Mouse (Mus musculus) gastrocnemius, postnatal 10 days (tissue): ENCODE data around the gene Usp43. TPM values are rescaled to one million over a fixed set of nuclear protein-coding genes. Genes with fewer than 3 reads are reported as not detected.

Source experiments
- DNase-seq: peaks from one replicate; pipeline ENCODE4 v3.0.0; 2021; ENCODE audit warnings: mixed read lengths
- long read RNA-seq, 2 experiments: library from polyadenylated mRNA; stranded (forward); transcript quantifications; one replicate each; pipeline ENCODE4 v2.0.0; 2021
- total RNA-seq, 2 experiments: library from RNA; stranded (reverse); gene quantifications; 2 replicates each; pipeline ENCODE4 v1.2.3; 2021

Gene Usp43
- total RNA-seq = 1 to 10 TPM; 1.1 to 1.7 TPM
- long read RNA-seq, experiment 1, full-length matches to known transcripts = 5 of 6 reads
- long read RNA-seq, experiment 1, partial matches to known transcripts = 1 of 6 reads
- long read RNA-seq, experiment 1, other reads (novel, unspliced or antisense) = 0 of 6 reads
- long read RNA-seq, experiment 2, full-length matches to known transcripts = 3 of 3 reads
- long read RNA-seq, experiment 2, partial matches to known transcripts = 0 of 3 reads
- long read RNA-seq, experiment 2, other reads (novel, unspliced or antisense) = 0 of 3 reads

DNA sequence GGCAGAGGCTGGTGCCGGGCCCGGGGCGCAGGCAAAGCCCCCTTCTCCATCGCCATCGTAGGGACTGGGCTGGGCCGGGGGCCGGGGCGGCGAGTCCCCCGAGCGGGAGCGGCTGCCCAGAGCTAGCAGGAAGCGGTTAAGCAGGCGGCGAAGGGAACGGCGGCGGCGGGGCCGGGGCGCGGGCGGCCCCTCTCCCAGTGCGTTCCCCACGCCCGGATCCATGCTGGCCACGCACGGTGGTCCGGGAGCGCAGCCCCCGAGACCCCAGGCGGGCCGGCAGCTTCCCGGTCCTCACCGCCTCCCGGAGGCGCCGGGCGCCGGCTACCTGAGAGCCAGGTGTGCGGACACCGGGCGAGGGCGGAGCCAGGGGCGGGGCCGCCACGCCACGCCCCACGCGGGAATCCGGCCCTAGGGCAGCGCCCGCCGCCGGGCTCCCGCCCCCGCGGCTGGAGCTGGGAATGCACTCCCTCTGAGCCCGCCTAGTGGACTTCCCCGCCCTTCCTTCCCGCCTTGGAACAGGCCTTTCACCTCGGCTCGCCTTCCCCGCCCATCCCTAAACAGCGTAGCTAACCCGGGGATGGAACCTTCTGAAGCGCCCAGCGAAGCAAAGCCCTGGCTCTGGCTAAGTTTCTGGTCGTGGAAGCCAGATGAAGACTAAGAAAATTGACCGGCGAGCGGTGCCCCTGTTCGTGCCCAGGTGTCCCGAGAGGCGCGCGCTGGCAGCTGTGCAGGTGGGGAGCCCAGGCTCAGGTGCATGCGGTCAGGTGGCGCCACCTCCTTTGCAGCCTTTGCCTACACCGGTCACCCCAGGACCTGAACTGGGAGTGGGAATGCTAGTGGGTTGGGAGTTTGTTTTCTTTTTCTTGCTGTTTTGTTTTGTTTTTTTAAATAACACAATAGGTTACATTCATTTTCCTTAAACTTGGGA is at the start of gene Usp43:
TSS of gene Usp43 (minus strand) at position 327 of the 928 bp plus-strand sequence.
- DNase-seq = peak; percentile 47

DNA sequence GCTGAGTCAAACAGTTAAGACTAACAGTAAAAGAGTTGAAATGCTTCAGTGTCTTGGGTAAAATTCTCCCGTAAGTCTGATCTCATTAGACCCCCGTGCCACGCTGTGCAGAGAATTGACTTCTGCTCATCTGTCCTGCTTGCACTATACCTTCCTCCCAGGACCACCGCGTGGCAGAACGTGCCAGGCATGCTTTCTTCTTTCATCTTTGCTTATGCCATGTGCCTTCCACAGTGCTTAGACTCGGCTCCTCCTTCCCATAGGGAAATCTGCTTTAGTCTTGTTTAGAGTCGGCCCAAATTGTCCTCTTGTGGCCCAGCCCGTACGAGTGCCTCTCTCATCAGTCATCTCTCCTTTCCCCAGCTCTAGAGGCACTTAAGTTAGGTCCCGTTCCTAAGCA is 45.9 kb upstream of the Usp43 start:
- DNase-seq = no peak

DNA sequence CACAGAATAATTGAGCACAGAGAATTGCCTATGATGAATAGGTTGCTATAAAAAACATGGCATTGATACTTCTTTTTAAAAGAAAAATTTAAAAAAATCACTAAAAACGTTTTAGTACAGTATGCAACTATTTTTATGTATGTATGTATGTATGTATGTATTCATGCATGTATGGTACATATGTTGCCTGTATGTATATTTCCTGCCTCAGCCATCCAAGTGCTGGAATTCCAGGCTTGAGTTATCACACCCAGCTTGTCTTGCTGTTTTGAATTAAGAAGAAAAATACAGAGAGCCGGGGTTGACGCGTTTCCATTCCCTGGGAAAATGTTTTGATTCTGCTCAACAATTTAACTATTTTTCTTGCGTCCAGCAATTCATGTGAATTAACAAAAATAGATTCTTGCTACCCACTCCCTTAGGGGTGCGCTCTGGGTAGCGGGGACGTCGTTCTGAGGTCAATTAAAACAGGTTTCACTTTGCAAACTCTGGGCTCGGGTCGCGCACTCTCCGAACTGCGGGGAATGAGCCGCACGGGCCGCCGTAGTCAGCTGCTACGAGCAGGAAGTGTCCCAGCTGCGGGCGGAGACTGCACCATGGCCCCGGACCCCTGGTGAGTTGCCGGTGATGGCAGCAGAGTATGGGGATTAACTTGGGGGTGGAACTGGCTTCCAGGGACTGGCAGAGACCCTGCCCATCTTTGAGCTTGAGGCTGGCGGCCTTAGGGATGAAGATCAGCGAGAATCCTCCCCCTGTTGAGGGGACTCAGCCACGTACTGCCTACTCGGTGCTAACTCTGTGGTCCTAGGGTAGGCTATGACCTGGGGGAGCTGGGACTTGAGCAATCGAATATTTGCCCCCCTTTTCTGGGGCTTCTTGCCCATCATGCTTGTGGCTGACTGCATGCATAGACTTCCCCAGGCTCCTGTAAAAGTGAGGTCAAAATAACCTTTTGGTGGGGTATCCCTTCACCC is 44.2 kb upstream of the Usp43 start, which contains the start of gene Stx8:
TSS of gene Stx8 (plus strand) at position 289 of the 974 bp plus-strand sequence.
- peak; percentile 99 for DNase-seq

DNA sequence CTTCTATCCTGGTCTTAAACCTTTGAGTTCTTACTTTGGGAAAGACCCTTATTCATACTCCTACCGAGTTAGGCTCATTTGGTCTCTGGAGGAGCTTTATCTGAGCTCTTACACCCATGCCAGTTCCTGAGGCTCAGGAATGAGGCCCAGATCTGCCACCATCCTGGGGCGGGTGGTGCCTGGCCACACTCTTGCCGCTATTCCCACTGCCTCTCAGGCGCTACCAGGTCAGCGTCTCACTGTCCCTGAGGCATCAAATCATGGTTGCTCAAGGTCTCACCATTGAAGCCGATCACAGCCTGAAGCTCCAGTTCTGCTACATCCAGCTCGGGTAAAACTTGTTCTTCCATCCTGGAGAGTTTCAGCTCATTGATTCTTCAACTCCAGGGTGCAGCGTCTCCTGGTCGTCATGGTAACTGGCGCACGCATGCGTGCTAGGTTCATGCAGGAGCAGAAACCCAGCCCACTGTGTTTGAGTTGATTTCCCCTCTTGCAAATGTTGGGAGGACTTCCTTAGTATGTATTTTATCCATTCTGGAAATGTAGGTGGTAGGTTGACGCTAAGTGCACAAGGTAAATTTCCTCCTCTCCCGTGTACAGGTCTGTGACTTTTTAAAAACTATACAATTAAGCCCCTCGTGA is 43.4 kb upstream of the Usp43 start, which contains the start of gene Cfap52:
TSS of gene Cfap52 (minus strand) at position 410 of the 642 bp plus-strand sequence.
- DNase-seq = peak; percentile 83

DNA sequence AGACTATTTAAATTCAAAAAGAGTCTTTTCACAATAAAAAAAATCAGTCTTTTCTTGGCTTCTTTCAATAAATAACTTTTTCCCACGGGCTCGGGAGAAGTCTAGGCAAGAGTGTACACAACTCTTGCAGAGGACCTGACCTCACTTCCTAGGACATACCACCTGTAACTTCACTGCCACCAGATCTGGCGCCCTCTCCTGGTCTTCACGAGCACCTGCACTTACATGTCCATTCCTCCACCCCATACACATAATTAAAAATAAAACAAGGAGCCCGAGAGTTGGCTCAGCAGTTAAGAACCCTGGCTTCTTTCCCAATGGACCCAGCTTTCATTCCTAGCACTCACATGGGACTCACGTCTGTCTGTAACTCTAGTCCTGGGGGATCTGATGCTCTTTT is 42.2 kb upstream of the Usp43 start:
- DNase-seq = no peak

DNA sequence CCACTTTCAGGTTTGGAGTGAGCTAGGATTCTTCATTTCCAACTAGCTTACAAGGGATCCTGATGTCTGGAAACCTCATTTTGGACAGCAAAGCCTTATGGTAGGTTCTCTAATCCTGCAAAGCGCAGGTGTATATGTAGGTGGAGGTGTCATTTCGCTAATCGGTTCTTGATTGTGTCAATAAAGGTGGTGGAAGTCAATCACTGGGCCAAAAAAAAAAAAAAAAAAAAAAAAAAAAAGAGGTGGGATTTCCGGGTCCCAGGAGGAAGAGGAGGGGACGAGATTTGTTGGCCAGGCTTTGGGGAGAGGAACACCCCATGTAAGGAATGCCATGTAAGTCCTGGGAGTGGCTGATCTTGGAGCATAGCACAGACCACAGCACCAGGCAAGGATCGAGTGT is 32.5 kb upstream of the Usp43 start:
- no peak for DNase-seq

DNA sequence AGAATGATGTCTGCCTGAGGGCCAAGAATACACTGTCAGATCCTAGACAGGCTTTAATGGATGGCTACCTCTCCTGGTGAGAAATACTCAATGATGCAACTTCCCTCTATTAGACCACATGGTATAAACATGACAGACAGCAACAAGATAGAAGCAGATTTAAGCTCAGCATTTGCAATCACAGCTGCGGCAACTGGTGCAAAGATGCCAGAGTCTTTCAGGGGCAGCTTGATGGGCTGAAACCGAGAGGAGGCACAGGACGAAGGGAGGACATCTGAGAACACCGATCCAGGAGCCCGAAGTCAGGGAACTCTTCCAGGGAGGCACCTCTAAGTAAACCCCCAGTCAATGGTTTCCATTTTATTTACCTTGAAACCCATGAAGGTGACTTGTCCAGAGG is 31.7 kb upstream of the Usp43 start:
- DNase-seq = no peak

DNA sequence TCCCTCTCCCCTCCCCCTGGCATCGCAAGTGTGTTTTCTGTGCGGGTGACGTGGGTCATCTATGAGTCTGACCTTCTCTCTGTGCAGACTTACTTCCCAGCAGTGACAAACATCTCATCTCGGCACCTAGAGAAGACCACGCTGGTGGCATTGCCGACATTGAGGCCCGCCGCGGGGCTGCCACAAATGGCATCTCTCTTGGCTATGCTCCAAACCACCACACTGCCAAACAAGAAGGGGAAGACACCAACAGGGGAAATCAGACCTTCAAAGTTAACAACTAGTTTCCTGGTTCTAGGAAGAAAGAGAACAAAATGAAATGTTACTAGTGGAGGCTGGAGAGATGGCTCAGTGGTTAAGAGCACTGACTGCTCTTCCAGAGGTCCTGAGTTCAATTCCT is 27.5 kb upstream of the Usp43 start:
- DNase-seq = no peak

DNA sequence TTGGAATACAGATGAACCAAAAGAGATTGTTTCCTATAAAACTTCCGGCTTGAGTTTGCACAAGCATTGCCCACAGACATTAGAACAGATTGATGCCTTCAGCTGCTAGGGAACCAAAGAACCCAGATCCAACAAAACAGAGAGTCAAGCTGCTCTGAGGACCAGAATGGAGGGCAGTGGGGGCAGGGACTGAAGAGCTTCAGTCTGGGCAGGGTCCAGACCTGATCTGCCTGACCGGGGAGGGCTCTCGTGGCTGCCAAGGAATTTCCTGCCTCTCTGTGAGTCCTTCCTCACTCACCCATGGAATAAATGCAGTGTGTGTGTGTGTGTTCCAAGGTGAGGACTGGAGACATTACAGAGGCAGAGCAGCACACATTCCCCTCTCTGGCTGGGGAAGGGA is 26.3 kb upstream of the Usp43 start:
- no peak for DNase-seq

DNA sequence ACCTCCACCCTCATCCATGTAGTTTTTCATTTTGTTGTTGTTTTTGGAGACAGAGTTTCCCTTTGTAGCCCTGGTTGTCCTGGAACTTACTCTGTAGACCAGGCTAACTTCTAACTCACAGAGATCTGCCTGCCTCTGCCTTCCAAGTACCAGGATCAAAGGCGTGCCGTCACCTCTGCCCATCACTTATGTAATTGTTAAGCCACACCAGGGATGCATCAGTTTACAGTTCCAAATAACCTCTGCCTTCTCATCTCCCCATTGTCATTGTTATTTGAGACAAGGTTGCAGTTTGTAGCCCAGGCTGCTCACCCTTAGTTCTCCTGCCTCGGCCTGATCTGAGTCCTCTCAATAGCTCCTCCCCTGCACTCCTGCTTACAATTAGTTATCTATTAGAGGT is 10.2 kb upstream of the Usp43 start:
- no peak for DNase-seq

DNA sequence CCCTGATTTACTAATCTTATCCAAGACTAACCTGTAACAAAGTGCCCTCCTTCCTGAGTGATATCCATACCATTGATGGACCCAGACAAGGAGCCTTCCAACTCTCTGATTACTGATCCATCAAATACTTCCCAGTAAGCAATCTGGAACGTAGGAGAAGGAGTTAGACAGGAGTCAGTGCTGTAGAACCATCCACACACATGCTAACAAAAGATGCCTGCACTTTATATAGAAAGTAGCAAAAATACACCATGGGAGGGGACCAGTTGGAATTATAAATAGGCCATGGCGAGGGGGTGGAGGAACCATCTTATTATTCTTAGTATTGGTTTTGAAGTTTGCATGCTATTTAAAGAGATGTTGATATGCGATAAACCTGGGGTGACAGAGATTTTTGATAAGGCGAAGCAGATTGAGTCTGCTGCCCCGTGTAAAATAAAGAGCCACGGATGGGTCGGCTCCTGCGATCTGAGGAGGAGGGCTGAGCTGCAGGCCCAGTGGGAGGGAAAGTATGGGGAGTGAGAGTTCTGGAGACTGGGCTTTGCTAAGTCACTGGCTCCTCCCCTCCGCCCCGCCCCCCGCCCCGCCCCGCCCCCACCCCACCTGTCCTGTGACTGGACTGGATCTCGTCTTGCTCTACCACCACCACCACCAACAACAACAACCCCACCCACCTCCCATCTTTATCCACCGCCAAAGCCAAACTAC is 4.5 kb upstream of the Usp43 start:
- DNase-seq = no peak

DNA sequence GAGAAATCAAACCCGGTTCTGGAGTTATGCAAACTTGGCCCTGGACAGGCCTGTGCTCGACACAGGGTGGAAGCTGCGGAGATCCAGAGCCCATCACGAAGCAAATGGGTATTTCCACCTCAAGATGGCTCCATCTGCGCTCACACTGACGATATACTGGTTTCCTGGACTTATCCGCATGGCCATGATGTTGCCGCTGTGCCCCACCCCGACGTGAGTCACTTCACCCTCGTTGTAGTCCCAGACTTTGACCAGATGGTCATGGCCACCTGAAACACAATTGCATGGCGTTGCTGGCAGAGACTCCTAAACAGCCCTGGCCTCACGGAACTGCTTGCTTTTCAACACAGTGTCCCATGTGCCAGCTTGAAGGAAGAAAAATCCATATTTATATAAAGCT is 3.0 kb upstream of the Usp43 start:
- DNase-seq = no peak

DNA sequence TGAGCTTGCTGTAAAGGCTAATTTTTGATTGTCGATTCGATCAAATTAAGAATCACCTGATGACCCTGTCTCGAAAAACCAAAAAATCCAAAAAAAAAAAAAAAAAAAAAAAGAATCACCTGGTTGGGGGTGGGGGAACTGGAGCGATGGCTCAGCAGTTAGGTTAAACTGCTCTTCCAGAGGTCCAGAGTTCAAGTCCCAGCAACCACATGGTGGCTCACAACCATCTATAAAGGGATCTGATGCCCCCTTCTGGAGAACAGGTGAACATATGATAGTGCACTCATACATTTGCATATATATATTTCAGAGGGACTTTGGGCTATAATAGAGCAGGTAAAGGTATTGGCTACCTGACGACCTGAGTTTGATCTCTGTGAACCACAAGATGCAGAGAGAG is 1.8 kb upstream of the Usp43 start:
- DNase-seq = no peak

DNA sequence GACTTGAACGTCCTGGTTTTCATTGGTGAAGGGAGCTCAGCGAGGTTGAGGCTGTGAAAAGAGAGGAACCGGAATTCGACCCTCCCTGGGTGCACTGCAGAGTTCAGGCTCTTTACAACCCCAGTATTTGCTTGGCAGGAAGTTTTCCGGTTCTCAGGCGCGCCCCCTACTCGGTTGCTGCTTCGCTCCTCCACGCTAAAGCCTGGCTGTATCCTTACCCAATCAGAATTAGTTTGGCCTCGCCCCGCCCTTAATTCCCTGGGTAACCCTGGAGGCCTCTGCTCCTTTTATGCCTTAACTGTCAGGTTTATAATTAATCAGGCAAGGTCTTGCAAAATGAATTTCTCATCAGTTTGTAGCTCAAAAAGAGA is 787 bp upstream of the Usp43 start:
- peak; percentile 51 for DNase-seq

DNA sequence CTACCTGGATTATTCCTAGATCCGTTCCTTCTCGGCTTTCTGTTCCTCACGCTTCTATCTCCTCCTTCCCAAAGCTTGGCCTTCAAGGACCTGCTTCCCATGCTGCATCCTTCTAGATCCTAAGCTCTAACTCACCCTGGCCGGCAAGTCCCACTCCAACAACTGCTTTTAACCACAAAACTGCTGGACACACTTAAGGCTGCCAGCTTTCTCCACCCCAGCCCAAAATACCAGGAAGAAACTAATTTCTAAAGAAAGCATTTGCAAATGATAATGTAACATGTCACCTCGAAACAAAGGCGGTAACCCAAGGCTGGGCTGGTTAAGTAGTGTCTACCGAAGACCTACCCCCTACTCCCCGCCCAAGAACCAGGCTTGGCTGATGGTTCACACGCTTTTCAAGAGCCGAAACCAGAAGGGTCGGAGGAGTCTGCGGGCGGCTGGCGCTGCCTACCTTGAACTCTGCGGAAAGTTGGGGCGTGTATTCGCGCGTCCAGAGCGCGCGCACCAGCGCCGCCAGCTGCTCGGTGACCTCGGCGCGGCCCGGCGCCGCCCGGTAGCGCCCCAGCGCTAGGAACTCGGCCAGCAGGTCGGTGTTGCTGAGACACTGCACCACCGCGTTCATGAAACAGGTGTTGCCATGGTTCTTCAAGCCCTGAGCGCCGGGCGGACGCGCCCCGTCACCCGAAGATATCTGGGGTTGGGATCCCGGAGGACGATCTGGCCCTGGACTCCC is 694 bp downstream of the Usp43 start:
- peak; percentile 45 for DNase-seq

DNA sequence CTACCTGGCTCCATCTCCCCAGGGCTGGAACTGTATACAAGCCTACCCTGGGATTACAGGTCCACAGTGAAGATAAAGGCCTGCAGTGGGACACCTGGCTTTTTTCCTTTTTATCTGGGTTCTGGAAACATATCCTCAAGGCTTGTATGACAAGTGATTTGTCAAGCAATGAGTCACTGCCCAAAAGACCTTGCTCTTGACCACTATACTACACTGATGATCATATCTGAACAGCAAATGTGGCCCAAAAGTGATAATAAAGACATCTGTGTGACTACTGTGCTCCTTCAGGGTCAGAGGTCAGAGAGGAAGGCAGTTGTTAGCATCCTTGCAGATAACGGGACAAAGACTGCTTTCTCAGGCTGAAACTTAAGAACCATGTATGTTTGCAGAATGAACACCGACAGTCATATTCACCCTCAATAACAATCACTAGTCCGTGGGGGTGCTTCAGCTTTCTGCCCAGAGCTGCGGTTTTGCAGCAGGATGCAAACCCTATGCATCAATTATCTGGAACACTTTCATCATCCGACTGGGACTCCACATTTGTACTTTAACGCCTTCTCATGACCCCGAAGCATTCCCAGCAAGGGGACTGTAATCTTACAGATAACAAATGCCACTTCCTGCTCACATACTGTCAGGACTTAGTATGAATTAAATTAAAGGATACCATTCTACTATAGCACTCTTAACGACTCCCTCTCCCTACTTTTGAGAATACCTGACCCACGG is 1.6 kb downstream of the Usp43 start:
- DNase-seq = no peak

DNA sequence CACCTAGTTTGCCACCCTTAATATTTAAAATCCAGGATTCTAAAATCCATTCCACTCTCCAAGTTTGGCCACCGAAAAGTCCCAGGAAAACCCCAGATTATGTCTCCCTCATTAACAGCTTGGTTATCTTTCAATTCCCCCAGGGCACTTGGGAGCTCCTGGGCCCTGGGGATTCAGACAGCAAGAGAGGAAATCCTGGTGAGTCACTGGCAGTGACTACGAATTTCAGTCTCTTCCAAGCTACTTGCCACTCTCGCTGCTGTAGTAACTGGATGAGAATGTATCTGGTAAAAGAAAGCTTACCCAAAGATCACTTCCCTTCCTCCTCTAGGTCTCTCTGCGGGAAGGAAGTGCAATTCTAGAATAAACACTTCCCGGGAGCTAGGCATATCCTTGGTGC is 2.4 kb downstream of the Usp43 start:
- no peak for DNase-seq

DNA sequence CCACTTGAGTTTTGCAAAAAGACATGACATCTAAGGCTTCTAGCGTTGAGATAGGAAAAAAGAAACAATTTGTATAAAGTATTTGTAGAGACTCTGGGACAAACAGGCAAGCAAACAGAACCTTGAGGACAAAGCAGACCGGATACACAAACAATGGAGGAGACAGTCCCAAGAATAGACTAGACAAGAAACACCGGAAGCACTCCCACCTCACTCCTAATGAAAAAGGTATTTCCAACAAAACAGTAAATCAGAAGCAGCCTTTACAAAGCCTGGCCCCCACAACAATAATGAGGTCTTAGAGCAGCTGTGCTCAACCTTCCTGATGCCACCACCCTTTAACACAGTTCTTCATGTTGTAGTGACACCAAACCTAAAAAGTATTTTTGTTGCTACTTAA is 4.8 kb downstream of the Usp43 start:
- DNase-seq = no peak

DNA sequence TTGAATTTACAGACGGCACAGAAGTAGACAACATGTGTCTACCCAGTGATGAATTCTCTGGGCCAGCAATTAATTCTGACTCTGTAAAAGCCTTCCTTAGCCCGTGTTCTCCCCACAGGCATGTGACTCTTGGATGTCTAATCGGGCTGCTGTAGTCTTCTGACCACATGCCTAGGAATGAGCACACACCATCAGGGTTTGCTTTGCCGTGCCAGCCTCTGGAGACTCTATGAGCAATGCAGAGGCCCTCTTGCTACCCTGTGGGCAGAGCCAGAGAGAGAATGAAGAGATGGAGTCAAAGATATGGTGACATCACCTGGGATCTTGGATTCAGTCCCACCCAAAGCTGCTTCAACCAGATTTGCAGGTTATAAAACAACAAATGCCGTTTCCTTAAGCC is 10.9 kb downstream of the Usp43 start:
- DNase-seq = no peak

DNA sequence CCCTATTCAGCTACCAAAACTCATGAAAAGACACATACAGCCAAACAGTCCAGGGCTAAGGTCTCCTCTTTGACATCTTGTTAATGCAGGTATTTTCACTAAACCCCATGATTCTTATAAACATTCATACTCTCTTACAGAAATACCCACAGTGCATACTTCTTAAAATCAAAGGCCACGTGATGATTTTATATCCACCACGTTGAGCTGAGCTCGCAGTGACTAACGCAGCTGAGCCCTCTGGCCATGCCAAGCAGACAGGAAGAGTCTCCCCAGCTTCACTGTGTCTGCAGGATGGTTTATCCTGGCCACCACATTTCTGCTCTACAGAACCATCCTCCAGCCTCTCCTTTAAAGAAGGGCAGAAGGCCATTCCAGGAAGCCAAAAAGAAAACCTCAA is 18.2 kb downstream of the Usp43 start:
- DNase-seq = no peak
